Mouse (Mus musculus) heart, embryonic 16.5 days (tissue): ENCODE measurements at regions not wholly inside any gene's neighbourhood (a gene's known extent, or its start where the extent isn't known, plus 50 kb on each side); places are given as distances from the start of the nearest gene placed in this dataset.
"Not testable (repeated sequence)": the region's sequence is repeated elsewhere in the genome, so short reads cannot be mapped to it uniquely, and the experiment has no call there.

Experiments used
- ATAC-seq: fragments of 200-750 bp; cut with Nextera tagmentation; replicated peaks from 2 replicates; pipeline ENCODE4 v1.8.0; 2017; ENCODE audit warnings: moderate number of reproducible peaks; ENCODE audit not compliant: insufficient read depth, low FRiP score; ENCODE audit errors: extremely low read depth
- H3K27ac ChIP-seq: fragments of 300-500 bp; sonication (generic); 2 replicates; pipeline ENCODE4 v1.5.1; 2014; ENCODE audit warnings: mild to moderate bottlenecking, low read length, control low read depth, moderate library complexity
- H3K27me3 ChIP-seq: fragments of 300-500 bp; sonication (generic); 2 replicates; pipeline ENCODE4 v1.6.1; 2014; ENCODE audit warnings: low read length, mixed read lengths; ENCODE audit not compliant: control insufficient read depth, insufficient read depth
- H3K36me3 ChIP-seq: fragments of 300-500 bp; sonication (generic); 2 replicates; pipeline ENCODE4 v1.6.1; 2014; ENCODE audit not compliant: control insufficient read depth, insufficient read depth
- H3K4me1 ChIP-seq: fragments of 300-500 bp; sonication (generic); 2 replicates; pipeline ENCODE4 v1.6.1; 2014; ENCODE audit warnings: low read length, mixed read lengths; ENCODE audit not compliant: control insufficient read depth, insufficient read depth
- H3K4me2 ChIP-seq: fragments of 300-500 bp; sonication (generic); 2 replicates; pipeline ENCODE4 v1.6.1; 2014; ENCODE audit warnings: low read depth, mild to moderate bottlenecking, control low read depth, low read length
- H3K4me3 ChIP-seq: fragments of 300-500 bp; sonication (generic); 2 replicates; pipeline ENCODE4 v1.5.1; 2014; ENCODE audit warnings: mild to moderate bottlenecking, control low read depth, low read length
- H3K9ac ChIP-seq: fragments of 300-500 bp; sonication (generic); 2 replicates; pipeline ENCODE4 v1.6.1; 2014; ENCODE audit warnings: low read length, control low read depth
- H3K9me3 ChIP-seq: fragments of 300-500 bp; sonication (generic); replicated peaks from 2 replicates; pipeline ENCODE4 v1.6.1; 2016; ENCODE audit warnings: low read length; ENCODE audit not compliant: control insufficient read depth
- WGBS: fragments of 180-500 bp; shearing (Covaris S2); extraction: QIAGEN DNeasy Blood & Tissue Kit; methylation state at CpG from one replicate; pipeline ENCODE4 v1.1.7; 2014; 5-methylcytosine and 5-hydroxymethylcytosine counted together

- not testable (repeated sequence) for H3K27me3 ChIP-seq, H3K27ac ChIP-seq, H3K4me2 ChIP-seq, H3K9me3 ChIP-seq, H3K4me3 ChIP-seq, H3K4me1 ChIP-seq, ATAC-seq, H3K9ac ChIP-seq, H3K36me3 ChIP-seq
- 69% methylated on average over 1 of the region's 1 CpGs for WGBS
These were observed 505.7 kb upstream of the Olfr1507 start for GRCm38 (mm10) chr14:53001289-53001688.

GRCm38 (mm10) chr14:52992106-52992760 lies 496.7 kb upstream of the Olfr1507 start:
- H3K27ac ChIP-seq, H3K36me3 ChIP-seq, H3K4me3 ChIP-seq, H3K4me2 ChIP-seq, H3K4me1 ChIP-seq, H3K27me3 ChIP-seq, H3K9ac ChIP-seq, ATAC-seq, H3K9me3 ChIP-seq: not testable (repeated sequence)
- 46% methylated on average over 1 of the region's 4 CpGs for WGBS

GRCm38 (mm10) chr14:52991328-52991665 lies 495.7 kb upstream of the Olfr1507 start:
- H3K4me2 ChIP-seq, H3K27me3 ChIP-seq, ATAC-seq, H3K9ac ChIP-seq, H3K27ac ChIP-seq, H3K9me3 ChIP-seq, H3K4me3 ChIP-seq, H3K4me1 ChIP-seq, H3K36me3 ChIP-seq: not testable (repeated sequence)
- WGBS = no CpG with 5 or more reads among the region's 3 CpGs

GRCm38 (mm10) chr14:52990569-52991327 lies 495.2 kb upstream of the Olfr1507 start:
- not testable (repeated sequence) for H3K27ac ChIP-seq, H3K36me3 ChIP-seq, H3K9me3 ChIP-seq, H3K4me2 ChIP-seq, H3K27me3 ChIP-seq, H3K4me3 ChIP-seq, H3K9ac ChIP-seq, H3K4me1 ChIP-seq, ATAC-seq
- no CpG with 5 or more reads among the region's 12 CpGs for whole genome bisulfite sequencing

- H3K4me2 ChIP-seq, H3K27ac ChIP-seq, H3K9me3 ChIP-seq, ATAC-seq, H3K9ac ChIP-seq, H3K36me3 ChIP-seq, H3K4me1 ChIP-seq, H3K4me3 ChIP-seq, H3K27me3 ChIP-seq: not testable (repeated sequence)
- WGBS = 72% methylated on average over 1 of the region's 1 CpGs
These were observed 494.4 kb upstream of the Olfr1507 start for GRCm38 (mm10) chr14:52989940-52990339.

- ATAC-seq, H3K4me3 ChIP-seq, H3K36me3 ChIP-seq, H3K27me3 ChIP-seq, H3K9ac ChIP-seq, H3K27ac ChIP-seq, H3K9me3 ChIP-seq, H3K4me1 ChIP-seq, H3K4me2 ChIP-seq: not testable (repeated sequence)
- no CpG with 5 or more reads among the region's 6 CpGs for WGBS
These were observed 493.0 kb upstream of the Olfr1507 start for GRCm38 (mm10) chr14:52988563-52988962.

GRCm38 (mm10) chr14:52972207-52973003 lies 476.9 kb upstream of the Olfr1507 start:
- not testable (repeated sequence) for H3K4me2 ChIP-seq, H3K9ac ChIP-seq, H3K27me3 ChIP-seq, H3K9me3 ChIP-seq, H3K27ac ChIP-seq, H3K4me1 ChIP-seq, H3K36me3 ChIP-seq, H3K4me3 ChIP-seq, ATAC-seq
- WGBS = no CpG with 5 or more reads among the region's 12 CpGs

GRCm38 (mm10) chr14:52962110-52962509 lies 466.6 kb upstream of the Olfr1507 start:
- not testable (repeated sequence) for H3K36me3 ChIP-seq, ATAC-seq, H3K9ac ChIP-seq, H3K4me1 ChIP-seq, H3K27ac ChIP-seq, H3K4me3 ChIP-seq, H3K9me3 ChIP-seq, H3K27me3 ChIP-seq, H3K4me2 ChIP-seq
- WGBS = 81% methylated on average over 3 of the region's 4 CpGs

GRCm38 (mm10) chr14:52956515-52956914 lies 461.0 kb upstream of the Olfr1507 start:
- not testable (repeated sequence) for H3K4me1 ChIP-seq, H3K36me3 ChIP-seq, H3K27ac ChIP-seq, H3K9me3 ChIP-seq, H3K4me2 ChIP-seq, H3K9ac ChIP-seq, H3K4me3 ChIP-seq, ATAC-seq, H3K27me3 ChIP-seq
- 78% methylated on average over 2 of the region's 2 CpGs for whole genome bisulfite sequencing
